Mouse (Mus musculus) megakaryocyte-erythroid progenitor cell, adult 5 weeks (primary cell): ENCODE data around the gene Serpinb1a. TPM values are rescaled to one million over a fixed set of nuclear protein-coding genes. Genes with fewer than 3 reads are reported as not detected.

Source experiments
- polyA plus RNA-seq: library from polyadenylated mRNA; stranded (reverse); fragments of >175 nt; gene quantifications from 2 replicates; pipeline ENCODE4 v1.2.3, GENCODE M21; 2012

The Serpinb1a gene
- polyA plus RNA-seq = 10.3 and 13.3 TPM in 2 replicates

GRCm38 (mm10) chr13:32850668-32851404 is at the start of gene Serpinb1a:
Gene Serpinb1a (minus strand): TSS chr13:32851185.

GRCm38 (mm10) chr13:32898111-32898510 is 47.1 kb upstream of the Serpinb1a start, which contains the start of gene Serpinb1c:
Gene Serpinb1c (minus strand): TSS chr13:32898211.

GRCm38 (mm10) chr13:32802259-32803081 is 48.5 kb downstream of the Serpinb1a start, which contains the start of gene D930007J09Rik:
Gene D930007J09Rik (minus strand): TSS chr13:32802849.

GRCm38 (mm10) chr13:32801693-32802221 is 49.2 kb downstream of the Serpinb1a start, which contains the start of gene Wrnip1:
Gene Wrnip1 (plus strand): TSS chr13:32802038.

Other genes with a start within 250 kb of the Serpinb1a start
- 0.01 TPM in 1 of 2 replicates, not detected in the other for gene Mylk4, start 67.2 kb downstream of the Serpinb1a start, polyA plus RNA-seq
- gene Wrnip1, start 49.1 kb downstream of the Serpinb1a start, polyA plus RNA-seq = 24.2 and 32.3 TPM in 2 replicates
- not detected in 2 replicates for gene D930007J09Rik, start 48.3 kb downstream of the Serpinb1a start, polyA plus RNA-seq
- gene Serpinb1c, start 47.0 kb upstream of the Serpinb1a start, polyA plus RNA-seq = not detected in 2 replicates
- gene Serpinb6b, start 114.0 kb upstream of the Serpinb1a start, polyA plus RNA-seq = 0.23 and 0.61 TPM in 2 replicates
- 0.22 and 0.29 TPM in 2 replicates for gene Serpinb9, start 152.1 kb upstream of the Serpinb1a start, polyA plus RNA-seq
- gene Serpinb9b, start 176.2 kb upstream of the Serpinb1a start, polyA plus RNA-seq = not detected in 2 replicates
- not detected in 2 replicates for gene Serpinb1b, start 227.4 kb upstream of the Serpinb1a start, polyA plus RNA-seq